Mouse (Mus musculus) adrenal gland, adult (tissue): ENCODE data around the gene Prf1.
A peak's percentile ranks its signal among the peaks of the same experiment; 100 is the strongest.

Source experiments
- DNase-seq, 2 experiments: peaks; one replicate each; pipeline ENCODE4 v3.0.0; 2022 to 2023; ENCODE audit warnings: low spot score in 1 of 2; ENCODE audit not compliant: inconsistent age in 2 of 2

Gene Prf1

DNA sequence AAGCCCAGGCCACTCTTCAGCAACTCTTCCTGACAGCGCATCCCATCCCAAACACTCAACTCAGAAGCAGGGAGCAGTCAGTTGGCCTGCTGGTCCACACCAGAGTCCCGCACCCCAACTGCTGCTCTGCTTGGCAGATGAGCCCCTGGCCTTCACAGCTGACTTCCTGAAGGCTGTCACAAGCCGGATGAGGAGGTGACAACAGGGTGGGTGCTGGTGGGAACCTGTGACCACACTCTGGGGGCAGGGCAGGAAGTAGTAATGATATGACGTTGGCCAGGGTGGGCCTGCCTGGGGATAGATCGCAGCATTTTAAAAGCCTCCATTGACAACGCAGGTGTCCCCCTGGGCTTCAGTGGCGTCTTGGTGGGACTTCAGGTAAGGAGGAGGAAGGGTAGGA is at the start of gene Prf1:
Gene Prf1, plus strand, starts transcription at position 357 of the 400 bp plus-strand sequence.
- DNase-seq: no peak

DNA sequence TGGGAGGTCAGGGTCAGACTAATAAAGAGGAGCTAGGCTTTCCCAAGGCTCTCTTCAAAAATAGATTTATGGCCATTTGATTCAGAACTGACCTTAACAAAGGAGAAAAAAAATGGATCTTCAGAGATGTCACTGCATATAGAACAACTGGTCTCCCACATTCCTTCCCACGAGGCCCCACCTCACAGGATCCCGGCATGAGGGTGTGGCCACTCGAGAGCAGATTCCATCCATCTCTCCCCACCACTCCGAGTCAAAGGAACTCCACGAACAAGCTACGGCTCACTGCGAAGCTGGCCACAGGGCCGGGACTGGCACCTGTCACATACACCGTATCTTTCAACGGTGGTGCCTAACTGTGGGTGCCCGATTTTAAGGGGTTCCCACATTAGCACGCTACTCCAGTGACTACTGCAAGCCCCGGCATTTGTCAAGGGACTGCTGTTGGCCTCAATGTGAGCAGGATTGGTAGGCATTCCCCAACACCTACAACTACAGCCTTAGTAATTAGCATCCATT is 49.0 kb upstream of the Prf1 start:
- no peak for DNase-seq

DNA sequence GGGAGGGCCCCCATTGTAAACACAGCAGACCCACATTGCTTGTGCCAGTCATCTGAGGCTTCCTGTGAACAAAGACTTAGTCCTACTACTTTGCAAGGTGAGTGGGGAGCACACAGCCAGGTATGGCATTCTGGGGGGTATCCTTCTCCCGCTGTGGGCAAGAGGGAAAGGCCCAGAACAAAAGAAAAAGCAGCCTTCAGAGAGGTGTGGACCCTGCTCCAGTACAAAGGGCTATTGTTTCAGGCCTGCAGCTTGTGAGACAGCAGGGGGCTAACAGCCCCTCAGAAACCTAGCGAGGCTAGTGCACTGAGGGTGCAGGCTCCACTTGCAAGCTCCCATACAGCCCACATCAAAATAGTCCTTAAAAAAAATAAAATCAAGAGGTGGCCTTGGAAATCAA is 47.7 kb upstream of the Prf1 start:
- DNase-seq: no peak

DNA sequence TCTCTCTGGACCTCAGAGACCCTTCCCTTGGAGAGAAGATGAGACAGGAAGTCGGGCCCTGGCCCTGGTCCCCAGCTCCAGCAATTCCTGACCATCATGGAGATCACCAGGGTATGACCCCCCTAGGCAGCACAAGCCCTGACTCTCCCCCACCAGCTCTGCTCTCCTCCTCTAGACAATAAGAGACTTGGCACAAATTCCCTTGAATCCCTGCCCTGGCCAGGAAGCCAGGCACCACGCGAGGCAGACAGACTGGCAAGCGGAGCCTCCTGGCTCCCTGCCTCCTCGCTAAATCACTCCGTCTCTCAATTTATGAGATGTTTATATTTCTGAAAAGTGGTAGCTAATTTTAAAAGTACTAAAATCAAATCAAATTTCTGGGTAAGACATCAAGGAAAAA is 42.9 kb upstream of the Prf1 start:
- no peak for DNase-seq

GRCm38 (mm10) chr10:61255190-61255589 is 42.4 kb upstream of the Prf1 start:
- no peak for DNase-seq

GRCm38 (mm10) chr10:61256665-61257064 is 41.0 kb upstream of the Prf1 start:
- DNase-seq: no peak

GRCm38 (mm10) chr10:61258131-61258530 is 39.5 kb upstream of the Prf1 start:
- peak in 1 of 2 experiments; percentile 46 for DNase-seq

GRCm38 (mm10) chr10:61261229-61262156 is 36.1 kb upstream of the Prf1 start:
- no peak for DNase-seq

GRCm38 (mm10) chr10:61263606-61264005 is 34.0 kb upstream of the Prf1 start:
- DNase-seq: no peak

- no peak for DNase-seq
Measured at GRCm38 (mm10) chr10:61267378-61267777, 30.3 kb upstream of the Prf1 start.

DNA sequence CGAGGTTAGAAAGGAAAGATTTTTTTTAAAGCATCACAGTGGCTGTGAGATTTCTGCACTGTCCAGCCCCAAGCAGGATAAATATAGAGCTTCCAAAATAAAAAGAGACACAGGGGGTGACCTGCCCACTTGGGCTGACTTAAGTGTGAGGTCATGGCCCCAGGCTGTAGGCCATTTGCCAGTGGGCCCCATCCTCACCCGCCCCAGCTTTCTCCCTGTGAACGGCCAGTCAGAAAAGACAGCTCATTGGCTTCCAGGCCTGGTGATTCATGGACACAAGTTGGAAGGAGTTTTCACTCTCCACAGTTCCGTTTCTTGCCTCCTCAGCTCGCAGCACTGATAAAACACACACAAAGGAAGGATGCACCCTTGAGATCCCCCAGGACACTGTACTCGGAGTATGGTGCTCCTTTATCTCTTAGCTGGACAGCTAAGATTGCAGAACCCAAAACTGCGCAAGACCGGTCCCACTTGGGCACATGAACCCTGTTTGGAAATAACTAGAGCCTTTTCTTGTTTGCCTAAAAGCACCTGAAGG is 25.5 kb upstream of the Prf1 start:
- DNase-seq: no peak

- DNase-seq: no peak
Measured at GRCm38 (mm10) chr10:61272631-61273030, 25.0 kb upstream of the Prf1 start.

DNA sequence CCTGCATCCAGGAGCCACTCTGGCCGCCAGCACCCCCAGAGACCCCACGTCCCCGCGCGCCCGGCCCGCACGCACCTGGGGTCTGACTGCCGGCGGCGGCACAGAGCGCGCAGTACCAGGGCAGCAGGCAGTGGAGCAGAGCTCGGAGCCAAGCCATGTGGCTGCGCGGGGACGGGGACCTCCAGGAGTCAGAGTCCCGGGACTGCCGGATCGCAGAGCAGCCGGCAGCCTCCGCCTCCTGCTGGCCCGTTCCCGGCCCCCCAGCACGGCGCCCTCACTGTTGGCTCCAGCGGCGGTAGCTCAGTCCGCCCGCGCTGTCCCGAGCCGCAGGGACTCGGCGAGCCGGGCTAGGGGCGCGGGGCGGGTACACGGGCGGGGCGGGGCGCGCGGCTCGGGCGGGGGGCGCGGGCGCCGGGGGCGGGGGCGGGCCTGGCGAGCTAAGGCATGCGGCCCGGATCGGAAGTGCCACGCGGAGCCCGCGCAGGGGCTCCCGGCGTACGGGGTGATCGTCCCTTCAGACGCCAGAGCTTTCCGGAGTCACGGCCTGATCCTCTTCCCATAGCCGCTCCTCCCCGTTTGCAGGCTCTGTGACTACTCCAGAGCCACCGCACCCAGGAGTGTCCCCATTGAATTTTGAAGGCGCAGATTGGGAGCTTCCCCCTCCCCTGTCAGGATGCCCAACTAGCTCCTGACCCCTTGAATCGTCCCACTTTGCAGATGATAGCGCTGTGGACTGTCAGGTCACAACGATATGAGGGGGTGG is 24.4 kb upstream of the Prf1 start, which contains the start of gene Adamts14:
Gene Adamts14, minus strand, starts transcription at position 358 of the 763 bp plus-strand sequence.
- DNase-seq: peak; percentile 25 to 57

- DNase-seq: no peak
Measured at GRCm38 (mm10) chr10:61273844-61274215, 23.8 kb upstream of the Prf1 start.

GRCm38 (mm10) chr10:61274532-61274931 is 23.1 kb upstream of the Prf1 start:
- no peak for DNase-seq

GRCm38 (mm10) chr10:61275669-61276110 is 21.9 kb upstream of the Prf1 start:
- peak; percentile 14 to 70 for DNase-seq

DNA sequence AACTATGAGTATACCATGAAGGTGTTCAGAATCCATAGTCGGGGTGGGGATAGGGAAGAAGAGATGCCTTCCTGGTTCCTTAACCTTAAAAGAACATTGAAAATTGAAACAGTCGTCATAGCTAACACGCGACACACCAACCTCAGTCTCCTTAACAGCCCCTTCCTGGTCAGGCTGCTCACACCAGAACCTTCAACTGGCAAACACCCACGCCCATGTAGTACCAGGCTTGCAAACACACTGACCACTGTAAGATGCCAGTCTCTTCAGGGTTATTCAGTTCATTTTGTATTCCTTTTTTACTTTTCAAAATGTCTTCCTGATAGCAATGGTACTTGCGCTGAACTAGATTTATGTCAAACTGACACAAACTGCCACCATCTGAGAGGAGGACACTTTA is 20.6 kb upstream of the Prf1 start:
- DNase-seq: no peak

GRCm38 (mm10) chr10:61277918-61278674 is 19.5 kb upstream of the Prf1 start:
- DNase-seq: peak; percentile 49 to 75

DNA sequence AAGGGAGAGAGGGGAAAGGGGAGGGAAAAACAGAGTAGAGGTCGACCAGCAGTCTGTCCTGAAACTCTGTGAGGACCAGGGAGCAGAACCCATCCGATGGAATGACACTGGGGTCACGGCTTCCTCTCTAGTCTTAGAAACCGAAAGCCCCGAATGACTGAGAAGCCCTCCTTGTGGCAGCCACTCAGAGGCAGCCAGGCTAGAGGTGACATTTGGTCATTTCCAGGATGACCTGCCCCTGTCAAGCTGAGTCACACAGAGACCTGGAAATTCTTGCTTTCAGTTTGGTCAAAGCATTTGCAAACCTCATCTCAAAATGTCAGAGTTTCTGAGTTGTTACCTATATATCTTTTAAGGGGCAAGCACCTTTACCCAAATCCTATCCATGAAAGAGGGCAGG is 16.5 kb upstream of the Prf1 start:
- DNase-seq: no peak

GRCm38 (mm10) chr10:61284309-61284708 is 13.3 kb upstream of the Prf1 start:
- no peak for DNase-seq

- peak; percentile 16 to 48 for DNase-seq
Measured at GRCm38 (mm10) chr10:61285271-61285670, 12.4 kb upstream of the Prf1 start.
